Mouse (Mus musculus) brain, embryonic 14.5 days (tissue): Measurements from ENCODE around the gene Tmcc3.

ENCODE experiments used
- CTCF ChIP-seq: fragments of 200-500 bp; IDR thresholded peaks from 2 replicates; pipeline ENCODE4 v1.5.1; 2012; ENCODE audit warnings: inconsistent platforms, mild to moderate bottlenecking, moderate library complexity, borderline replicate concordance; ENCODE audit not compliant: insufficient read depth, insufficient read length; ENCODE audit errors: extremely low read depth
- POLR2A ChIP-seq: fragments of 200-500 bp; IDR thresholded peaks from 2 replicates; pipeline ENCODE4 v1.6.1; 2012; ENCODE audit warnings: mild to moderate bottlenecking, inconsistent platforms, borderline replicate concordance; ENCODE audit not compliant: poor library complexity, insufficient read depth, insufficient read length, severe bottlenecking; ENCODE audit errors: extremely low read depth

- TF ChIP-seq CTCF = no peak
- no peak for TF ChIP-seq POLR2A
Measured at GRCm38 (mm10) chr10:94572772-94573171, 261.0 kb downstream of the Tmcc3 start.
